Mouse (Mus musculus): ENCODE measurements around the gene Mb21d2.

GRCm38 (mm10) chr16:28859009-28859288, 70.5 kb downstream of the Mb21d2 start:
- TF ChIP-seq EP300 (IDR thresholded peaks at IDR 0.05; ENCODE audit: insufficient read depth, low read depth, low read length): no peak
- TF ChIP-seq CTCF (IDR thresholded peaks at IDR 0.05; ENCODE audit: low read depth, low read length): no peak
